ENCODE assay signal across 8 mouse cellular contexts in genomic region chr10:99262319-99262866, GRCm38 (mm10). TPM values are rescaled to one million over a fixed set of nuclear protein-coding genes. Genes with fewer than 3 reads are reported as not detected.
DNase-seq lines count a peak whose midpoint lies in the region; ATAC-seq and TF ChIP-seq lines count a peak whose summit lies in the region.

No protein-coding gene starts in this region.

- 0 out of 2 replicates have a peak, but pooled peaks have one; percentile 3 for ATAC-seq in kidney, postnatal 0 days (replicated peaks; ENCODE audit: low FRiP score, low read depth)
- ATAC-seq in heart, embryonic 15.5 days (replicated peaks; ENCODE audit: insufficient number of reproducible peaks, insufficient read depth, low FRiP score, low read depth), result no peak
- ATAC-seq in liver, embryonic 16.5 days (ENCODE audit: low read depth), result no peak

- H3K27ac ChIP-seq in kidney, postnatal 0 days, result peak overlapping the region; percentile 99
- peak overlapping the region; percentile 95 for H3K27ac ChIP-seq in bone marrow macrophage, adult 2 months (ENCODE audit: insufficient read depth, low read depth, low read length)
- peak overlapping the region; percentile 97 for H3K27ac ChIP-seq in heart, embryonic 15.5 days
- peak overlapping the region; percentile 92 for H3K27ac ChIP-seq in liver, embryonic 16.5 days (ENCODE audit: low read length)

- no peak for DNase-seq in kidney, postnatal 0 days (ENCODE audit: low spot score)
- no peak for DNase-seq in kidney, postnatal 25 days
- DNase-seq in urinary bladder, postnatal 10 days (ENCODE audit: low spot score), result no peak
- no peak for DNase-seq in MN1 (ENCODE audit: low spot score)
- DNase-seq in T-cell, adult 2 months (ENCODE audit: low spot score), result no peak

- peak overlapping the region; percentile 94 for H3K4me3 ChIP-seq in kidney, postnatal 0 days (replicated peaks; ENCODE audit: low read depth, low read length)
- peak overlapping the region; percentile 71 for H3K4me3 ChIP-seq in bone marrow macrophage, adult 2 months (ENCODE audit: insufficient read depth, low read length)
- peak overlapping the region; percentile 74 for H3K4me3 ChIP-seq in heart, embryonic 15.5 days
- H3K4me3 ChIP-seq in liver, embryonic 16.5 days (ENCODE audit: low read depth, low read length), result peak overlapping the region; percentile 66

- TF ChIP-seq CTCF in kidney, postnatal 0 days (IDR thresholded peaks at IDR 0.05; ENCODE audit: low read depth), result no peak
- no peak for TF ChIP-seq CTCF in bone marrow macrophage, adult 2 months (IDR thresholded peaks at IDR 0.05; ENCODE audit: low read depth, low read length)

- no peaks in the 10 kb centered on the region for H3K27me3 ChIP-seq in kidney, postnatal 0 days (ENCODE audit: insufficient read depth, low read length)
- no peaks in the 10 kb centered on the region for H3K27me3 ChIP-seq in heart, embryonic 15.5 days
- peaks cover 39% of the 10 kb centered on the region for H3K27me3 ChIP-seq in liver, embryonic 16.5 days (ENCODE audit: control insufficient read depth, insufficient read depth, low read depth, low read length)

- peak overlapping the region; percentile 90 for H3K9ac ChIP-seq in kidney, postnatal 0 days (ENCODE audit: low read depth, low read length)
- H3K9ac ChIP-seq in heart, embryonic 15.5 days, result peak overlapping the region; percentile 80
- H3K9ac ChIP-seq in liver, embryonic 16.5 days (ENCODE audit: low read depth, low read length), result peak overlapping the region; percentile 56

- peak overlapping the region; percentile 86 for H3K4me2 ChIP-seq in kidney, postnatal 0 days (ENCODE audit: low read length)
- peak overlapping the region; percentile 91 for H3K4me2 ChIP-seq in heart, embryonic 15.5 days
- H3K4me2 ChIP-seq in liver, embryonic 16.5 days (ENCODE audit: low read depth, low read length), result peak overlapping the region; percentile 66

- peaks cover 7% of the 10 kb centered on the region; the same call in 1 of the 2 replicates for H3K4me1 ChIP-seq in kidney, postnatal 0 days (replicated peaks; ENCODE audit: insufficient read depth, low read length)
- H3K4me1 ChIP-seq in bone marrow macrophage, adult 2 months (ENCODE audit: control insufficient read depth, insufficient read depth, low read length), result peaks cover 12% of the 10 kb centered on the region
- H3K4me1 ChIP-seq in heart, embryonic 15.5 days (replicated peaks), result peaks cover 16% of the 10 kb centered on the region
- H3K4me1 ChIP-seq in liver, embryonic 16.5 days (ENCODE audit: control insufficient read depth, low read depth, low read length), result no peaks in the 10 kb centered on the region; the same call in 1 of the 2 replicates

- TF ChIP-seq POLR2A in bone marrow macrophage, adult 2 months (IDR thresholded peaks at IDR 0.05; ENCODE audit: borderline replicate concordance, low read depth, low read length), result no peak

- no peaks in the 10 kb centered on the region for H3K9me3 ChIP-seq in kidney, postnatal 0 days (replicated peaks; ENCODE audit: low read length)
- H3K9me3 ChIP-seq in heart, embryonic 15.5 days (replicated peaks), result no peaks in the 10 kb centered on the region
- no peaks in the 10 kb centered on the region for H3K9me3 ChIP-seq in liver, embryonic 16.5 days (replicated peaks; ENCODE audit: control insufficient read depth, low read length)

- under 1% methylated on average over 20 of the region's 20 CpGs for WGBS in kidney, postnatal 0 days
- WGBS in heart, embryonic 15.5 days, result under 1% methylated on average over 20 of the region's 20 CpGs
- under 1% methylated on average over 20 of the region's 20 CpGs for WGBS in liver, embryonic 16.5 days (ENCODE audit: insufficient replicate concordance)

- H3K36me3 ChIP-seq in kidney, postnatal 0 days (ENCODE audit: insufficient read depth, low read length), result 0 out of 2 replicates have a peak, but pooled peaks cover 6% of the 10 kb centered on the region
- H3K36me3 ChIP-seq in heart, embryonic 15.5 days, result no peaks in the 10 kb centered on the region; the same call in 1 of the 2 replicates
- H3K36me3 ChIP-seq in liver, embryonic 16.5 days (ENCODE audit: control insufficient read depth, insufficient read depth), result no peaks in the 10 kb centered on the region

RNA-seq across cellular contexts. Expression of gene Dusp6, which starts 0.6 kb away (rescaled TPM):
- polyA plus RNA-seq in kidney, postnatal 0 days (2015; fragmentation: Nextera tagmentation; extraction: Ambion mirVana), result 70.2 and 73.4 TPM in 2 replicates
- polyA plus RNA-seq in bone marrow macrophage, adult 2 months (2012; ENCODE audit: insufficient read depth, insufficient read length, missing spikeins), result 36.1 and 40.0 TPM in 2 replicates
- polyA plus RNA-seq in heart, embryonic 15.5 days (2015; fragmentation: Nextera tagmentation; extraction: Ambion mirVana), result 34.9 and 40.4 TPM in 2 replicates
- polyA plus RNA-seq in liver, embryonic 16.5 days (2015; fragmentation: Nextera tagmentation; extraction: Ambion mirVana), result 25.1 and 29.0 TPM in 2 replicates
